Mouse (Mus musculus) cerebellum, adult 2 months (tissue): ENCODE data around the gene Plek.

Experiments
- CTCF ChIP-seq: fragments of 200-500 bp; IDR thresholded peaks from 2 replicates; pipeline ENCODE4 v1.5.1; 2011; ENCODE audit warnings: low read depth, mild to moderate bottlenecking, control low read depth, low read length, moderate library complexity, borderline replicate concordance; ENCODE audit not compliant: insufficient read depth
- POLR2A ChIP-seq: fragments of 200-500 bp; IDR thresholded peaks from 2 replicates; pipeline ENCODE4 v1.6.1; 2011; ENCODE audit warnings: low read length, control low read depth, borderline replicate concordance; ENCODE audit not compliant: insufficient read depth

DNA sequence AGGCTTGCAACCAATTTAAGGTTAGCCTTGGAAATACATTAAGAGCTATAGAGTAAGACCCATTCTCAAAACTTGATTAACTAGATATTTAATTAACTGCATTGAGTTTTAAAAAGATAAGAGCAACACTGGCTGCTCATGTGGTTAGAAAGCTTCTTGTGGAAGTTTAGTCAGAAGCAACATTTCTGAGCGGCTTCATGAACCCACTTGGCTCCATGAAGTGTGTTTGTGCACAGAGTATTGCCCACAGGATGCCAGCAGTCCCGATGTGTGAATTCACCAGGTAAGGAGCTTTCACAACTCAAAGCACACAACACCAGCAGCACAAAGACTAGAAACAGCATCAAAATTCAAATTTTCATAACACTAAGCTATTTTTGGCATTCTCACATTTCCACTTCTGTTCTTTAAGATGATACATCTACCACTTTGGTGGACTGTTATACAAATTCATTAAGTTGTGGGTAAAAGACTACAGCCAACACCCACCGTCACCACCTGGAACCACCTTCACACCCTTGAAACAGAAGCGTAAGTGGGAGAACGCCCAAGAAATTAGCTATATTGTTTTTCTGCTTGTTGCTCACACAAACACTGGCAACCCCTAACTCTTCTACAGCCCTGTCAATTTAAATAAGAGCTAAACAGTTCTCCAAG is 44.5 kb downstream of the Plek start:
- no peak for TF ChIP-seq CTCF
- TF ChIP-seq POLR2A: no peak
